Mouse (Mus musculus) 416B (cell line): ENCODE results near the gene D130040H23Rik.
A peak's percentile ranks its signal among the peaks of the same experiment; 100 is the strongest.
"Not testable (repeated sequence)": the region's sequence is repeated elsewhere in the genome, so short reads cannot be mapped to it uniquely, and the experiment has no call there.

Source experiments
- DNase-seq: peaks from one replicate; pipeline ENCODE4 v3.0.0; 2011; ENCODE audit warnings: low read depth

The D130040H23Rik gene

DNA sequence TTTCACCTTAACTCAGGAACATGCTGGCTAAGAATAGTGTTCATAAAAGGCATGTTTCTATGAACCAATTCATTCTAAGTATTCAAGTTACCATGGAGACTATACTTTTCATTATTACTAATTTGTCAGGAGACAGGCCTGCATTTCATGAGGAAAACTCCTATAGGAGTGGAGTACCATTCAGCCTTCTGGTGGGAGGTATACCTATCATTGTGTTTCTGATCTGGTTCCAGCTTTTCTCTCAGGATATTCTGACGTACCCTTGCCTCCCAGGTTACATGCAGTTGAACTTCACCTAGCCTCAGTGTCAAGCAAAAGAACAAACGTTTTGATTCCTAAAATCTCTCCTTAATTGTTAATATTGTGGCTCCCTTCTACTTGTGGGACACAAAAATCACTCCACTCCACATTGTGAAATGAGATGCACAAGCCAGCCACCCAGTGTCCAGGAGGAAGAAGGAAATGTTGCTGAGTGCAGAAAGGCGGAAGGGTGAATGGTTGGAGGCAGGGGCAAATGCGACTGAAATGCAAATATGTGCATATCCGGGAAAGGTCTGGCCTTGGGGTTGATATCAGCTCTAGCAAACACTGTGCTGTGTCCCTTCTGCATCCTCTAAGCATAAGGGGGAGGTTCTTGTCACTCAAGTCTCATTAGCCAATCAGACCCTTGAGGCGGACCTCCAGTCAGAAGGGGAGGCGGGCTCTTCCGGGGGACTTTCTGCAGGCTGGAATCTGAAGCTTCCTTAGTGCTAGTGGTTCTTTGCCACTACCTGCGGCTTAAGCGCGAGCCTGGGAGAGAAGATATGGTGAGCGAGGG lies at the start of gene D130040H23Rik:
Gene D130040H23Rik (plus strand): TSS at position 695 of the 817 bp plus-strand sequence.
- peak; percentile 95 for DNase-seq

DNA sequence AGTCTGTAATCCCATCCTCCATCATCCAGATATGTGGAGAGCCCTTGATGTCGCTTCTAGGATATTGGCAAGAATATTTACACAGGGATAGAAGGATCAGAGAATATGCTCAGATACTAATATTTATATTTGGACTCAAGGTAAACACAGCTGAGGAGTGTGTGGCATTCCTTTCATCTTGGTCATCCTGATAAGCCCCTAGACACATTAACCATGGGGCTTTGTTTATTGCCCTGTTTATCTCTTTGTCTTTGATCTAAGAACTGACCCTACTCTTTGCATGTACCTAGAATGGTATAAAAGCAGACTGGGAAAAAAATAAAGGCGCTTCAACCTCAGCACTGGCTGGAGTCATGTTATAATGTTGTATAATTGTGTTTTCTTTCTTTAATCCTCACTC lies 28.3 kb upstream of the D130040H23Rik start:
- no peak for DNase-seq

DNA sequence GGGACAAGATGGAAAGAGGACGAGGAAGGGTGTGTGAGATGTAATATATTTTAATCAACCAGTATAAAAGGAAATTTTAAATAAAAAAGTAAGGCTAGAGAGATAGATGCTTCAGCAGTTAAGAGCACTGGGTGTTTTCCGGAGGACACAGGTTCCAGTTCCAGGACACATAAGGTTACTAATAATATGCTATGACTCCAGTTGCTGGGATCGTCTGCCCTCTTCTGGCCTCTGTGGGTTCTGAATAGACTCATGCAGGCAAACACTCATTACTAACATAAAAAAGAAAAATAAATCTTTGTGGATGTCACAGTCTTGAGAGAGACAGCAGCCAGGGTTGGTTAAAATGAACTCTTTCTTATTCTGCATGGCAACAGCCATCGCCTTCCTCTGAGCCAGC lies 2.4 kb upstream of the D130040H23Rik start:
- peak; percentile 69 for DNase-seq

DNA sequence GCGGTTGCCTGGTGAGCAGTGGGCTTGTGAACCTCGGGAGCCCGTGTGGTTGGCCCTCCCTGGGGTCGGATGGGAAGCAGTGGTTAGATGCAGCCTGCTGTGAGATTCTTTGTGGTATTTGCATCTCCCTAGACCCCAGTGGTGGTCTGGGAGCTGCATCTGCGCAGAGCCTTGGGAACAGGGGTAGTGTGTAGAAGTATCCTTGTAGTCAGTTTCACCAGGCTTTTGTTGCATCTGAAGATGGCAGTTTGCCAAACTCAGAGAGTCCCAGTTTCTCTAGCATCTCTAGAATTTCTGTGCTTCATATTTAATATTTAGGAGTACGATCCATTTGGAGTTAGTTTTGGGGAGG lies 299 bp downstream of the D130040H23Rik start:
- no peak for DNase-seq

DNA sequence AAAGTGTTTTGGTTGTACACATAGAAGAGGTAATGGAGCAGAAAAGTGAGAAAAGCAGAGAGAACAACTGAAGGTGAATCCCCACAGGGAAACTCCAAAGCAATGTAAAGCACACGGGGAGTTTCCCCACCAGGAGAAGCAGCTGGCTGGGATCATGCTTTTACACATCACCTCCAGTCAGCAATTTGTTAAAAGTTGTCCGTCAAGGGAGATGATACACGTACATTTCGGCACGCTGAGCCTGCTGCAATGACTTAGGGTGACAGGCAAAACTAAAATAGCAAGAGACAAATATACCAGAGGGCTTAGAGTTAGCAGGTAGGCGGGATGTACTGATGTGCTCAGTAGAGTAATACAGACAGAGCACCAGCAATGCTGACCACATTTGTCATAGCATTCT lies 1.6 kb downstream of the D130040H23Rik start:
- DNase-seq: no peak

DNA sequence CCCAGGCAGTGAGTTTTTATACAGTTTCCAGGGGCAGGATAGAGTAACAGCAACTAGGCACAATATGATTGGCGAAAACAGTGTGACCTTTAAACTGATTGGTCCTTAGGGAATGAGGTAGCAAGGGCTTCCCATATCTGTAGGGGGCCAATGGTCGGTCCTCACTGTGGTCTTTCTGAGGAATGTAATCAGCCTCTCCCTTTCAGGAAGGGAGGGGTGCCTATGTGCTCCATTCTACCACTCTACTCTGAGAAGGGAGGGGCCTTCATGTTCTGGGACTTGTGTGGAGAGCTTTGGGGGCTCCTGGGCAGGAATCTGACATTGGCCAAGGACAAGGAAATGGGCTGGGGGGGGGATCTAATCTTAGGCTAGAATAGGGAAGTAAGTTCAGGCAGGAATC lies 53.9 kb downstream of the D130040H23Rik start:
- no peak for DNase-seq

DNA sequence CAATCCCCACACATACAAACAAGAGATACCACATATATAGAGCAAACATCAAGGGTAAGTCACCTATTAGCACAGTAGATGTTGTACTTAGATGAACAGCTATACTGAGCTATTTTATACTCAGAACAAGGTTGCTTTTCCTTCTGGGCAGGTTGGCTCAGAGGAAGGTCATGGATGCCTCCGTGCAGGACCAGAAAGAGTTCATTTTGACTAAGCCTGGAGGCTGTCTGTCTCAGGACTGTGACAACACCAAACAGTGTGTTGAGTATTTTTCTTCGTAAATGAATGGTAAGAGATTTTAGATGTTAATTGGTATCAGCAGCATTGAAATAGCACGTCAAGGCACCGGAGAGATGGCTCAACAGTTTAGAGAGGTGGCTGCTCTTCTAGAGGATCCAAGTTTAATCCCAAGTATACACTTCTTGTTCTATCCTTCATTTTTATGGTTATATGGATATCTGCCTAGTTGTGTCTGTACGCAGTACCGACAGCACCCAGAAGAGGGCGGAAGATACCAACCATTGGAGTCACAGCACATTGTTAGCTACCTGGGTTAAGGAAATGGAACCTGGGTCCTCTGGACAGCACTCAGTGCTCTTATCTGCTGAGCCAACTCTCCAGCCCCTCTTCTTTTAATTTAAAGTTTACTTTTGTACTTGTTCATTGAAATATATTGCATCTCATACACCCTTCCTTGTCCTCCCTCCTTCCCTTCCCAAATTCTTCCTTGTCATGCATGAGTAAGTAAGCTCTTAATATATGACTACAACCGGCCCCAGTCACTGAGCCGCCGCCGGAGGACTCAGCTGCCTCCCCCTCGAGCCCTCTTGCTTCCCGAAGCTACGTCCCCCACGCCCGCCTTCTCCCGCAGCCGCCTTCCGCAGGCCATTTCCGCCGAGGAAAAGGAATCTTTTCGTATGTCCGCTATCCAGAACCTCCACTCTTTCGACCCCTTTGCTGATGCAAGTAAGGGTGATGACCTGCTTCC lies 57.7 kb downstream of the D130040H23Rik start:
- DNase-seq: peak; percentile 57

DNA sequence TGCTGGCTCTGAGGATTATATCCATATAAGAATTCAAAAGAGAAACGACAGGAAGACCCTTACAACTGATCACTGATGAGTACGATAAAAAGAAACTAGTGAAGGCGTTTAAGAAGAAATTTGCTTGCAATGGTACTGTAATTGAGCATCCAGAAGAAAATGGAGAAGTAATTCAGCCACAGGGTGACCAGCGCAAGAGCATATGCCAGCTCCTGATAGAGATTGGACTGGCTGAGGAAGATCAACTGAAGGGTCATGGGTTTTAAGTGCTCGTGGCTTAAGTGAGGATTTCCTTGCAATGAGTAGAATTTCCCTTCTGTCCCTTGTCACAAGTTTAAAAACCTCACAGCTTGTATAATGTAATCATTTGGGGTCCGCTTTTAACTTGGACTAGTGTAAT lies 58.4 kb downstream of the D130040H23Rik start:
- DNase-seq: not testable (repeated sequence)
